Mouse (Mus musculus) midbrain, embryonic 15.5 days (tissue): ENCODE results near the gene Rab24. TPM values are rescaled to one million over a fixed set of nuclear protein-coding genes. Genes with fewer than 3 reads are reported as not detected.

Experiments
- ATAC-seq: fragments of 200-750 bp; cut with Nextera tagmentation; replicated peaks from 2 replicates; pipeline ENCODE4 v1.8.0; 2017; ENCODE audit warnings: moderate TSS enrichment
- H3K27ac ChIP-seq: fragments of 300-500 bp; sonication (generic); 2 replicates; pipeline ENCODE4 v1.5.1; 2015; ENCODE audit warnings: mild to moderate bottlenecking, inconsistent platforms
- H3K27me3 ChIP-seq: fragments of 300-500 bp; sonication (generic); replicated peaks from 2 replicates; pipeline ENCODE4 v1.6.1; 2015; ENCODE audit warnings: inconsistent platforms
- H3K36me3 ChIP-seq: fragments of 300-500 bp; sonication (generic); replicated peaks from 2 replicates; pipeline ENCODE4 v1.6.1; 2015; ENCODE audit warnings: inconsistent platforms
- H3K4me1 ChIP-seq: fragments of 300-500 bp; sonication (generic); 2 replicates; pipeline ENCODE4 v1.6.1; 2015; ENCODE audit warnings: inconsistent platforms
- H3K4me2 ChIP-seq: fragments of 300-500 bp; sonication (generic); 2 replicates; pipeline ENCODE4 v1.6.1; 2015; ENCODE audit warnings: inconsistent platforms, mild to moderate bottlenecking, moderate library complexity
- H3K4me3 ChIP-seq: fragments of 300-500 bp; sonication (generic); 2 replicates; pipeline ENCODE4 v1.5.1; 2015; ENCODE audit warnings: mild to moderate bottlenecking, inconsistent platforms
- H3K9ac ChIP-seq: fragments of 300-500 bp; sonication (generic); 2 replicates; pipeline ENCODE4 v1.6.1; 2015; ENCODE audit warnings: mild to moderate bottlenecking, inconsistent platforms
- H3K9me3 ChIP-seq: fragments of 300-500 bp; sonication (generic); 2 replicates; pipeline ENCODE4 v1.6.1; 2016; ENCODE audit warnings: inconsistent platforms
- WGBS: fragments of 180-500 bp; shearing (Covaris S2); methylation state at CpG from one replicate; pipeline ENCODE4 v1.1.7; 2015; ENCODE audit warnings: mixed read lengths; 5-methylcytosine and 5-hydroxymethylcytosine counted together
- polyA plus RNA-seq: library from polyadenylated mRNA; unstranded; fragments of >200 nt; fragmentation: Nextera tagmentation; extraction: Ambion mirVana; gene quantifications from 2 replicates; pipeline ENCODE4 v1.2.1, GENCODE M21; 2015

Gene Rab24
- polyA plus RNA-seq, 1 experiment from 2014 or later = 105 TPM

DNA sequence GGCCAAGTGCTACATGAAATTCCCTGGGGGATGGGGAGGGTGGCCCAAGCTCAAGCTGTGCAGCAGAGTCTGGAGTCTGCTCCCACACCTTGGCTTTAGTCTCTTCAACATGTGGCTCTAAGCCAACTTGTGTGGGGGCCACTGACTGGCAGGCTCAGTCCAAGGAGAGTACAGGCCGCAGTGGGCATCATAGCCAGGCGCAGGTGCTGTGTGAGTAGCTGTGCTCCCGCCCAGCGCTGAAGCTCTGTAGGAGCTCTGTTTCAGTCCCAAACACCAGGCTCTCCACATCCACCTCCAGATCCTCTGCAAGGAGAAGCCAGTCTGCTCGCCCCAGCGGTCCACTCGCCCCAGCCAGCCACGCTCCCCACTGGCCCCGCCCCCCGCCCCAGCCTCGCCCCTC is 3.9 kb upstream of the Rab24 start:
- Histone ChIP-seq H3K27me3 (no peaks in the 10 kb centered on the region), H3K4me1 (peaks cover 52% of the 10 kb centered on the region), H3K9ac (no peak overlapping the region), H3K36me3 (peaks cover 17% of the 10 kb centered on the region), H3K9me3 (no peaks in the 10 kb centered on the region), H3K27ac (no peak overlapping the region), H3K4me3 (no peak overlapping the region), H3K4me2 (no peak overlapping the region)
- ATAC-seq = no peak
- 86% methylated on average over 11 of the region's 11 CpGs for WGBS

DNA sequence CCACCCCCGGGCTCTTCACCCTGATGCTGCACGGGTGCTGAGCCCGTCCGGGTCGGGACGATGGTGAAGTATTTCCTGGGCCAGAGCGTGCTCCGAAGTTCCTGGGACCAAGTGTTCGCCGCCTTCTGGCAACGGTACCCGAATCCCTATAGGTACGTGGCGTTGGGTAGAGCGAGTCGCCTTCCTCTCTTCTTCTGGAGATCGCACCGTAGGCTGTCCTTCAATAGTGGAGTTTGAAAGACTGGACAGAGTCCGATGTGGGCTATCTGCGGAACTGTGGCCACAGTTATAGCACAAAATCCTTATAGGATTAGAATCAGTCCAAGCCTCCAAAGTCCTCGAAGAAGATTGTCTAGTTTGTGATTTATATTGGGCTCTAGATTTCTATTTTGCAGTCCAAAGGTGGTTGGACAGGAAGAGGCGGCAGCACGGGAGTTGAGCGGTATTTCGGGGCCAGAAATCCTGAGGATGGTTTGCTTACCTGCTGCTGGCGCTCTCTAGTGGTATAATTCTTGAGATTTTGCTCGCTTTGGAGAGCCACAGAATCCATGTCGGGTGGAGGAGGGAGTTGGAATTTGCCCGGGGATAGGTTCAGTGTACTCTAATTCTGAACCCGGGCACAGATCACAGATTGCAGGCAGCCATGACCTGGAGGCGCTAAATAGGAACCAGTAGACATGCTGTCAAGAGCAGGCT is 532 bp upstream of the Rab24 start:
- 0 out of 2 replicates have a peak, but pooled peaks have one; percentile 13 for ATAC-seq
- WGBS = 1% methylated on average over 31 of the region's 31 CpGs
- H3K36me3 ChIP-seq = peaks cover 26% of the 10 kb centered on the region

DNA sequence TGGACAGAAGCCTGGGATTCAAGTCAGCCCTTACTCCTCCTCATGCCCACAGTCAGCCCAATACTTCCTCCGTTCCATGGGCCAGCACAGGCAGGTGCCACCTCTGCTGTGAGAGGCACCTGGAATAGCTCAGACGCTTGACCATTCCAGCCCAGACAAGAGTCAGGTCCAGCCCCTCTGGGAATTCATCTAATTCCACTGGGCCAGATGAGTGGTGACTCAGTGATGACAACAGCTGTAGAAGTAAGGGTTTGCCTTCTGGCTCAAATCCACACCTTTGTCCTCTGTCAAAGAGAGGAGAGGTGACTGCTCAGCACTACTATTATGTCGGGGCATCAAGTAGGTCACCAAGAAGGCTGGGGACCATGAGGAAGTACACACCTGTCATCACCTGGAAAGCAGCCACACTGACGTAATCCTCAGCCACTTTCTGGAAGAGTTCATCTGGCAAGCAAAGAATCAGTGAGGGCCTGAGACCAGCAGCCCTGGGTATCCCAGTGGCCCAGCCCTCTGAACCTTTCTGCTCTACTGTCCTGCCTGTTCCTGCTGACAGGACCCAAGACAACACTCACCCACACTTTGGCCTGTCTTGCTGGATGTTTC is 1.7 kb downstream of the Rab24 start, which contains the start of gene Prelid1:
Prelid1 (plus strand) TSS at position 570 of the 603 bp plus-strand sequence.
- ATAC-seq = no peak
- Histone ChIP-seq H3K4me2 (peak within 1 kb of the TSS; percentile 98), H3K9ac (peak within 1 kb of the TSS; percentile 98), H3K4me1 (peaks cover 31% of the 10 kb centered on the region), H3K36me3 (peaks cover 20% of the 10 kb centered on the region), H3K9me3 (no peaks in the 10 kb centered on the region), H3K27ac (0 out of 2 replicates have a peak within 1 kb of the TSS, but pooled peaks have one; percentile 78), H3K27me3 (no peaks in the 10 kb centered on the region), H3K4me3 (peak within 1 kb of the TSS; percentile 95)
- 87% methylated on average over 4 of the region's 4 CpGs for WGBS

More for the DNA sequence above, 532 bp upstream of the Rab24 start:
- no peaks in the 10 kb centered on the region for H3K27me3 ChIP-seq
- peak overlapping the region; percentile 98 for H3K9ac ChIP-seq
- peak overlapping the region; percentile 98 for H3K4me2 ChIP-seq
- peaks cover 35% of the 10 kb centered on the region for H3K4me1 ChIP-seq
- H3K27ac ChIP-seq = peak overlapping the region; percentile 78
- peak overlapping the region; percentile 95 for H3K4me3 ChIP-seq
- H3K9me3 ChIP-seq = no peaks in the 10 kb centered on the region

DNA sequence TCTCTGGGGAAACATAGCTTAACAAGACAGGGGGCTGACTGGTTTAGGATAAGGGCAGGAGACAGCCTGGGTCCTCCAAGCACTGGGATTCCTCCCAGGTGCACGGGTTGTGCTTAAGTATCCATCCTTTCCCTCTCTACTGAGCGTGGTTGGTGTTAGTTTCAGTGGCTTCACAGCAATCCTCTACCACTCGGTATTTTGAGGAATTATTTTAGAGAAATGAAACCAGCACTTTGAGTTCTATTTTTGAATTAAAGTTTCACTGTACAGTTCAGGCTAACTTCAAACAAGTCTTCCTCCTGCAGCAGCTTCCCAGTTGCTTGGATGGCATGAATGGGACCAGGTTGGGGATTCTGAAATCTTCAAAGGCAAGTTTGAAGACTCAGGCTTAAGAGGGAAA is 3.4 kb downstream of the Rab24 start:
- 87% methylated on average over 3 of the region's 3 CpGs for whole genome bisulfite sequencing
- H3K27me3 ChIP-seq = no peaks in the 10 kb centered on the region
- no peak overlapping the region for H3K4me2 ChIP-seq
- peaks cover 29% of the 10 kb centered on the region for H3K36me3 ChIP-seq
- H3K9ac ChIP-seq = no peak overlapping the region
- no peak overlapping the region for H3K27ac ChIP-seq
- H3K4me3 ChIP-seq = no peak overlapping the region
- peaks cover 22% of the 10 kb centered on the region for H3K4me1 ChIP-seq
- no peak for ATAC-seq
- H3K9me3 ChIP-seq = no peaks in the 10 kb centered on the region

DNA sequence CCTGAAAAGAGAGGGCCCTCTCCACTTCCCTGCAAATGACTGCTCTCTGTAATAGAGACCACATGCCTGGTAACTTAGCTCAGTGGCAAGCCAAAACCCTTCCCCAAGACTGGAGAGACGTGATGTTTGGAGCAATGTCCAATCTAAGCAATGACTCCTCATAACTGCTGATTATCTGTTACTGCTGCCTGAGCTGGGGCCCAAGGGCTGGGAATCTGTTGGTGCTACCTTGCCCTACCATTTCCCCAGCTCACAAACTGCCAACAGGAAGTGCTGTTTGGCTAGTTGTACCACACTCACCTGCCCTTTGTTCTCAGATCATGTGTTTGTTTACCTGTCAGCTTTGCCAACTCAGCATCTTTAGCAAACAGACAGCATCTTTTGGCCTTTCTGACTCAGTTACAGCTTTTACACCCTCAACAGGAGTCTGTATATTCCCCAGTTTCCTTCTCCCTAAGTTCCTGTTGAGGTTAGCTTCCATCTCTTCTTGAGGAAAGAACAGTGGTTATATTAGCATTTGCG is 6.8 kb downstream of the Rab24 start:
- H3K4me2 ChIP-seq = no peak overlapping the region
- WGBS = 86% methylated on average over 2 of the region's 2 CpGs
- no peak for ATAC-seq
- H3K27me3 ChIP-seq = no peaks in the 10 kb centered on the region
- H3K36me3 ChIP-seq = peaks cover 57% of the 10 kb centered on the region
- H3K9ac ChIP-seq = no peak overlapping the region
- H3K4me1 ChIP-seq = no peaks in the 10 kb centered on the region
- no peak overlapping the region for H3K27ac ChIP-seq
- H3K9me3 ChIP-seq = no peaks in the 10 kb centered on the region
- no peak overlapping the region for H3K4me3 ChIP-seq

DNA sequence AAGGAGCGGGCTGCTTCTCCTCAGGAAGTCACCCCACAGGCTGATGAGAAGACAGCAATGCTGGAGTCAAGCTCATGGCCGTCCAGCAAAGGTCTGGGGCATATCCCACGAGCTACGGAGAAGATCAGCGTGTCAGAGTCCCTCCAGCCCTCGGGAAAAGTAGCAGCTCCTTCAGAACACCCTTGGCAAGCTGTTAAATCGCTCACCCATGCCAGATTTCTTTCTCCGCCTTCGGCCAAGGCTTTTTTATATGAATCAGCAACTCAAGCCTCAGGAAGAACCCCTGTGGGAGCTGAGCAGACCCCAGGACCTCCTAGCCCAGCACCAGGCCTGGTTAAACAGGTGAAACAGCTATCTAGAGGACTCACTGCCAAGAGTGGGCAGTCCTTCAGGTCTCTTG is 8.7 kb downstream of the Rab24 start:
- H3K9me3 ChIP-seq = no peaks in the 10 kb centered on the region
- H3K9ac ChIP-seq = no peak overlapping the region
- H3K27me3 ChIP-seq = no peaks in the 10 kb centered on the region
- H3K4me3 ChIP-seq = no peak overlapping the region
- no peak overlapping the region for H3K27ac ChIP-seq
- WGBS = 93% methylated on average over 9 of the region's 9 CpGs
- no peak for ATAC-seq
- H3K4me1 ChIP-seq = no peaks in the 10 kb centered on the region
- peaks cover 53% of the 10 kb centered on the region for H3K36me3 ChIP-seq
- no peak overlapping the region for H3K4me2 ChIP-seq

DNA sequence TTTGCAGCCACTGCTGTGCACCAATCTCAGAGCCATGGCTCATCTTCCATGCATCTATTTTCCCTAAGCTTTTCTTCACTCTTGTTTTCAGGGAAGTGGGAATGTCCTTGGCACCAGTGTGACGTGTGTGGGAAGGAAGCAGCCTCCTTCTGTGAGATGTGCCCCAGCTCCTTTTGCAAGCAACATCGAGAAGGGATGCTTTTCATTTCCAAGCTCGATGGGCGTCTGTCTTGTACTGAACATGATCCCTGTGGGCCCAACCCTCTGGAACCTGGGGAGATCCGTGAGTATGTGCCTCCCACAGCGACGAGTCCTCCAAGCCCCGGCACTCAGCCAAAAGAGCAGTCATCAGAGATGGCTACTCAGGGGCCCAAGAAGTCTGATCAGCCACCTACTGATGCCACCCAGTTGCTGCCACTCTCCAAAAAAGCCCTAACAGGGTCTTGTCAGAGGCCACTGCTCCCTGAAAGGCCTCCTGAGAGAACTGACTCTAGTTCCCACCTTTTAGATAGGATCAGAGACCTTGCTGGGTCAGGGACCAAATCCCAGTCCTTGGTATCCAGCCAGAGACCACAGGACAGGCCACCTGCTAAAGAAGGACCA is 9.6 kb downstream of the Rab24 start:
- H3K4me2 ChIP-seq = no peak overlapping the region
- H3K27ac ChIP-seq = no peak overlapping the region
- no peak overlapping the region for H3K4me3 ChIP-seq
- no peaks in the 10 kb centered on the region for H3K9me3 ChIP-seq
- WGBS = 95% methylated on average over 8 of the region's 8 CpGs
- ATAC-seq = no peak
- H3K36me3 ChIP-seq = peaks cover 58% of the 10 kb centered on the region
- H3K27me3 ChIP-seq = no peaks in the 10 kb centered on the region
- no peak overlapping the region for H3K9ac ChIP-seq
- H3K4me1 ChIP-seq = no peaks in the 10 kb centered on the region

DNA sequence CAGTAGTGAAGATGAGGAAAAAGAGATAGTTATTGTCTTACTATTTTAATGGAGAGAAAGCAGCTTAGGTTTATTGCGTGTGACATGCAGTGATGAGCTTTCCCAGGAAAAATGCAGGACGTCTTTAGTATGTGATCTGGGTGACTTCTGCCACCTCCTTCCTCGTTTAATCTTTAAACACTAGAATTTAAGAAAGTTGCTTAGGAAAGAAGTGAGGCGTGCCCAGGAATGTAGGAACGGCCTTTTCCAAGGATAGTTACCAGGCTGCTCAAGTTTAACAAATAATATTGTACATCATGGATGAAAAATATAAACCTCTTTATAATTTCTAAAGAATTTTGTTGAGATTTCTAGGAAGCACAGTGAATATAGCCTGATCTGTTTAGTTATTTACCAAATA is 20.8 kb downstream of the Rab24 start:
- Histone ChIP-seq H3K36me3 (peaks cover 51% of the 10 kb centered on the region), H3K27me3 (no peaks in the 10 kb centered on the region)
- 89% methylated on average over 5 of the region's 5 CpGs for WGBS

DNA sequence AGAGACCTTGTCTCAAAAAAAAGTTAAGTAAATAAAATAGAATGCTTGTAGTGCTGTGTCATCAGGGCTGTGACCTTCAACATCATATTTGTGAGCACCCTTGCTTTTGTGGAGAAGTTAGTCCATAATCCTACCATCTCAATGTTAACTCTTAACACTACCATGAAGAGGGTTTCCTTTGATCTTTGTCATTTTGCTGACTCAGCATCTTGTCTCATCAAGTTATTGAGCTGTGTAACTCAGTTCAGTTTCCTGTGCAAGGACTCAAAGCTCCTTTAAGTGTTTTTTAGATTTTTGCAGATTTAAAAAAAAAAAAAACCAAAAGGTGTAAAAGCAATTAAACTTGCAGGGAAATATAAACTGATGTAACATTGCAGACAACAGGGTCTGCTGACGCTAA is 25.0 kb downstream of the Rab24 start:
- no peaks in the 10 kb centered on the region for H3K27me3 ChIP-seq
- 89% methylated on average over 1 of the region's 1 CpGs for WGBS
- no peak overlapping the region for H3K4me2 ChIP-seq
- H3K9ac ChIP-seq = no peak overlapping the region
- no peak overlapping the region for H3K4me3 ChIP-seq
- H3K4me1 ChIP-seq = no peaks in the 10 kb centered on the region
- peaks cover 47% of the 10 kb centered on the region for H3K36me3 ChIP-seq
- H3K27ac ChIP-seq = no peak overlapping the region
- no peak for ATAC-seq
- H3K9me3 ChIP-seq = no peaks in the 10 kb centered on the region

More for the DNA sequence above, 20.8 kb downstream of the Rab24 start:
- no peak overlapping the region for H3K27ac ChIP-seq
- no peak overlapping the region for H3K9ac ChIP-seq
- no peak overlapping the region for H3K4me3 ChIP-seq
- H3K4me1 ChIP-seq = no peaks in the 10 kb centered on the region
- H3K9me3 ChIP-seq = no peaks in the 10 kb centered on the region
- no peak overlapping the region for H3K4me2 ChIP-seq
- no peak for ATAC-seq

DNA sequence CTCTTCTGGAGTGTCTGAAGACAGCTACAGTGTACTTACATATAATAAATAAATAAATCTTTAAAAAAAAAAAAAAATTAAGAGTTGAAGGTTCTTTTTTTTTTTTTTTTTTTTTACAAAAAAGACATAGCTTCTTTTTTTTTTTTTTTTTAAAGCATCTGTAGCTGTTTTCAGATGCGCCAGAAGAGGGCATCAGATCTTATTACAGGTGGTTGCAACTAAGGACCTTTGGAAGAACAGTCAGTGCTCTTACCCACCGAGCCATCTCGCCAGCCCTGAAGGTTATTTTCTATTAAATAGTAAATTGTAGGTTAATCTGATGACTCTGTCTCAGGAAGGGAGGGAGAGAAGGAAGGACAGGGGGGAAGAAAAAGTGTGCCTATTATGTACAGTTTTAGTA is 32.9 kb downstream of the Rab24 start:
- Histone ChIP-seq H3K27me3 (no peaks in the 10 kb centered on the region), H3K4me2 (no peak overlapping the region), H3K4me3 (no peak overlapping the region), H3K36me3 (peaks cover 35% of the 10 kb centered on the region), H3K9ac (no peak overlapping the region), H3K9me3 (no peaks in the 10 kb centered on the region), H3K4me1 (no peaks in the 10 kb centered on the region), H3K27ac (no peak overlapping the region)
- ATAC-seq = no peak
- WGBS = 90% methylated on average over 3 of the region's 3 CpGs

DNA sequence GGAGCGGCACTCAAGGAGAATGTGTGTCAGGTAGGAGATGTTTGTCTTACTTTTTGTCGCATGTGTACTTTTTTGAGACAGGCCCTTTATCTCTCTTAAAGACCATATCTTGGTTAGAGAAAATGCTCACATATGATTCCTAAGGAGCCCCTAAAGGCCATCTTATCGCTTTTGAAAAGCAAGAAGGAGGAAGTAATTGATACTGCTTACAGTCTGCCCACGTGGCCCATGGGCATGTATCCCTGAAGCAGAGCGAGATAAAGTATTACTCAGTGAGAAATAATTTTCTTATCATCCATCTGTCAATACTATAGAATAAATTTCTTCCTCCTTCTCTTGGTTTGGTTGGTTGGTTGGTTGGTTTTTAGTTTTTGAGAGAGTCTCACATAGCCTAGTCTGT is 44.1 kb downstream of the Rab24 start:
- ATAC-seq = no peak
- Histone ChIP-seq H3K9me3 (no peaks in the 10 kb centered on the region), H3K36me3 (peaks cover 31% of the 10 kb centered on the region; the same call in 1 of the 2 replicates), H3K27me3 (no peaks in the 10 kb centered on the region), H3K4me1 (no peaks in the 10 kb centered on the region), H3K27ac (no peak overlapping the region), H3K9ac (no peak overlapping the region), H3K4me3 (no peak overlapping the region), H3K4me2 (no peak overlapping the region)
- WGBS = 88% methylated on average over 5 of the region's 5 CpGs

DNA sequence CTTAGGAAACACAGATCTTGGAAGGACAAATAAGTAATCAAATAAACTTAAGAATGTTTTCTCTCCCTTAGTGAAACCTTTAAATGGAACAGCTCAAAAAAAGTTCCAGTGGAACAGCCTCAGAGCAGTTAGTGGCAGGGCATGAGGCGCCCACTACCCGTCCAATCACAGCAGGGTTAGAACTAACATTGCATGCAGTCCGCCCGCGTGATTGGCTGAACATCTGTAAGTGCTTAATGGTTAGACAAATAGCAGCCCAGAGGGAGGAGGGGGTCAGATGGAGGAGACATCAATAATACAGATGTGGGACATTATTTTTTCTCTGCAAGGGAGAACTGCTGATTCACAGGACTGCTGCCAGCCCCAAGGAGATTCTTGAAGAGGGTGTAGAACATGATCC is 44.5 kb downstream of the Rab24 start:
- Histone ChIP-seq H3K9me3 (no peaks in the 10 kb centered on the region), H3K27me3 (no peaks in the 10 kb centered on the region), H3K4me2 (no peak overlapping the region), H3K9ac (no peak overlapping the region), H3K4me1 (no peaks in the 10 kb centered on the region), H3K27ac (no peak overlapping the region), H3K4me3 (no peak overlapping the region), H3K36me3 (peaks cover 31% of the 10 kb centered on the region; the same call in 1 of the 2 replicates)
- 89% methylated on average over 5 of the region's 5 CpGs for WGBS
- ATAC-seq = no peak
